Mouse (Mus musculus) lung, embryonic 15.5 days (tissue): ENCODE results near the gene Uba1. TPM values are rescaled to one million over a fixed set of nuclear protein-coding genes. Genes with fewer than 3 reads are reported as not detected.
"Not testable (repeated sequence)": the region's sequence is repeated elsewhere in the genome, so short reads cannot be mapped to it uniquely, and the experiment has no call there.

ENCODE experiments used
- ATAC-seq: fragments of 200-750 bp; cut with Nextera tagmentation; 2 replicates; pipeline ENCODE4 v1.8.0; 2017; ENCODE audit warnings: moderate number of reproducible peaks, borderline replicate concordance; ENCODE audit not compliant: low FRiP score, low TSS enrichment; ENCODE audit errors: extremely low read depth
- H3K27ac ChIP-seq: fragments of 300-500 bp; sonication (generic); 2 replicates; pipeline ENCODE4 v1.5.1; 2015; ENCODE audit warnings: moderate library complexity, mild to moderate bottlenecking, inconsistent platforms
- H3K27me3 ChIP-seq: fragments of 300-500 bp; sonication (generic); 2 replicates; pipeline ENCODE4 v1.6.1; 2015; ENCODE audit warnings: inconsistent platforms
- H3K36me3 ChIP-seq: fragments of 300-500 bp; sonication (generic); 2 replicates; pipeline ENCODE4 v1.6.1; 2015; ENCODE audit warnings: inconsistent platforms
- H3K4me1 ChIP-seq: fragments of 300-500 bp; sonication (generic); 2 replicates; pipeline ENCODE4 v1.6.1; 2015; ENCODE audit warnings: inconsistent platforms
- H3K4me2 ChIP-seq: fragments of 300-500 bp; sonication (generic); 2 replicates; pipeline ENCODE4 v1.6.1; 2015; ENCODE audit warnings: inconsistent platforms, mild to moderate bottlenecking, moderate library complexity
- H3K4me3 ChIP-seq: fragments of 300-500 bp; sonication (generic); 2 replicates; pipeline ENCODE4 v1.5.1; 2015; ENCODE audit warnings: mild to moderate bottlenecking, inconsistent platforms
- H3K9ac ChIP-seq: fragments of 300-500 bp; sonication (generic); 2 replicates; pipeline ENCODE4 v1.6.1; 2015; ENCODE audit warnings: inconsistent platforms
- H3K9me3 ChIP-seq: fragments of 300-500 bp; sonication (generic); 2 replicates; pipeline ENCODE4 v1.6.1; 2016; ENCODE audit warnings: inconsistent platforms
- WGBS: fragments of 180-500 bp; shearing (Covaris S2); methylation state at CpG from one replicate; pipeline ENCODE4 v1.1.7; 2015; 5-methylcytosine and 5-hydroxymethylcytosine counted together
- polyA plus RNA-seq: library from polyadenylated mRNA; unstranded; fragments of >200 nt; fragmentation: Nextera tagmentation; extraction: Ambion mirVana; gene quantifications from 2 replicates; pipeline ENCODE4 v1.2.1, GENCODE M21; 2015

The Uba1 gene
- polyA plus RNA-seq, 1 experiment from 2014 or later: 207 TPM

DNA sequence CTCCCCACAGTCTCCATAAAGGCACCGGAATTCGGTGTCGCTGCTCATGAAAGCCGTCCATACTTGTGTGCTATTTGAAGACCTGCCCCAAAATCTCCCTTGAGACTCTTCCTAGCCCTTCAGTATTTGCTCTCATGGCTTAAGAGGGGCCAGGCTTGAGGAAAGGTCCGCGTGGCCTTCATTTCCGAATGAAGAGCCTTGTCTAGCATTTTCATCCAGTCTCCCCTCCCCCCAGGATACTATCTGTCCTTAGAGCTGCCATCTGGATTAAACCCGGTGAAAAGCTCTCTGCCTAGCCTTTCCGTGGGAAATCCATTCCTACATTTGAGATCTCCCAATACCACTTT is 5.3 kb downstream of the Uba1 start:
- Histone ChIP-seq H3K36me3 (peaks cover 2% of the 10 kb centered on the region; the same call in 1 of the 2 replicates), H3K4me3 (peak overlapping the region; percentile 65), H3K4me1 (no peaks in the 10 kb centered on the region), H3K27ac (peak overlapping the region; percentile 79), H3K9ac (peak overlapping the region; percentile 70), H3K9me3 (no peaks in the 10 kb centered on the region), H3K27me3 (no peaks in the 10 kb centered on the region), H3K4me2 (peak overlapping the region; percentile 57)
- ATAC-seq: no peak
- 9% methylated on average over 9 of the region's 9 CpGs for WGBS

DNA sequence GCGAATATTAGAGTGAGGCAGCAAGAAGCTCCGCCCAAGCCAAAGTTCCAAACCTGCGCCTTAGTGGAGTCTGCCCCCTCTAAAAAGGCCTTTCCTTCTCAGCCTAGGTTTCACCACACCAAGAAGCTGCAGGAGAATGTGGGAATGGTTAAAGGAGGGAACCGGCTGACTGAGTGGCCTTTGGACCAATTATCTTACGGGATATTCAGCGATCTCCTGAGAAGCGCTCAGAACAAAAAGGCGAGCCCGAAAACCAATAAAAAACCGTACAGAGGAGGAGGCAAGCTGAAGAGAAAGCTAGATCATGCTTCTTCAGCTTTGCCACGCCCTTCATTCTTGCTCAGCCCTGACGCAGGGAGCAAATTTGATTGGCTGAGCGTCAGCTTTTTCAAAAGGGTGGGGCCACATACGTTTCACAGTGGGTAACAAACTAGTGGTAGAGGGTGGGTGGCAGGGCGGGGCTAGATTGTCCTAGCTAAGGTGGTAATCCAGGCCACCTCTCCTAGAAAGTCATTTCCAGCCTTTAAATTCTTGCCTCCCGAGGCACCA is 29.5 kb downstream of the Uba1 start, which contains the start of gene Cdk16:
Cdk16 (plus strand) TSS at position 436 of the 549 bp plus-strand sequence.
- peak; percentile 96 for ATAC-seq
- Histone ChIP-seq H3K27ac (peak within 1 kb of the TSS; percentile 98), H3K9ac (peak within 1 kb of the TSS; percentile 89), H3K36me3 (peaks cover 4% of the 10 kb centered on the region), H3K27me3 (no peaks in the 10 kb centered on the region), H3K4me2 (peak within 1 kb of the TSS; percentile 71), H3K4me3 (peak within 1 kb of the TSS; percentile 69), H3K9me3 (no peaks in the 10 kb centered on the region), H3K4me1 (peaks cover 8% of the 10 kb centered on the region; the same call in 1 of the 2 replicates)
- WGBS: 17% methylated on average over 16 of the region's 16 CpGs

DNA sequence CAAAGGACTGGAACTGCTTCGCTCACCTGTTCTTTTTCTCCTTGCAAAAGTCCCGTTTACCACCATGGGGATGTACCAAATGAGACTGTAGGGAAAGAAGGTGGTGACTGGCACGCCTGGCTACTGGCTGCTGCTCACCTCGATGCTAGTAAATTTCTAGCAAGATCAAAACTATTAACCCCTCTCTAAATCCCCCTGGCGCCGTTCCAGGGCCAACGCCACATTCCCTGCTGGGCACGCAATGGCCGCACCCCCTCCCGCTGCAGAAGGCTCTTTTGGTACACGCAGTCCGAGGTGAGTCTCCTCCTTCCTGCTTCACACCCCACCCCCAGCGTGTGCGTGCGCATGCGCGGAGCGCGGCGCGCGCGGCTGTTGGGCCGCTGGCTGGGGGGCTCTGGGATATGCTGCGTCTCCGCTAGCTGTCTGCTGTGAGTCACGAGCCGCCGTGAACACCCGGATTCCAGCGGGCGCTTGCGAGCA is 30.0 kb downstream of the Uba1 start:
- peak overlapping the region; percentile 98 for H3K27ac ChIP-seq
- WGBS: 10% methylated on average over 33 of the region's 33 CpGs
- H3K4me3 ChIP-seq: peak overlapping the region; percentile 69
- peak overlapping the region; percentile 71 for H3K4me2 ChIP-seq
- no peaks in the 10 kb centered on the region for H3K27me3 ChIP-seq
- peak overlapping the region; percentile 89 for H3K9ac ChIP-seq
- no peaks in the 10 kb centered on the region for H3K9me3 ChIP-seq
- peaks cover 8% of the 10 kb centered on the region; the same call in 1 of the 2 replicates for H3K4me1 ChIP-seq
- H3K36me3 ChIP-seq: no peaks in the 10 kb centered on the region
- peak; percentile 89 for ATAC-seq

DNA sequence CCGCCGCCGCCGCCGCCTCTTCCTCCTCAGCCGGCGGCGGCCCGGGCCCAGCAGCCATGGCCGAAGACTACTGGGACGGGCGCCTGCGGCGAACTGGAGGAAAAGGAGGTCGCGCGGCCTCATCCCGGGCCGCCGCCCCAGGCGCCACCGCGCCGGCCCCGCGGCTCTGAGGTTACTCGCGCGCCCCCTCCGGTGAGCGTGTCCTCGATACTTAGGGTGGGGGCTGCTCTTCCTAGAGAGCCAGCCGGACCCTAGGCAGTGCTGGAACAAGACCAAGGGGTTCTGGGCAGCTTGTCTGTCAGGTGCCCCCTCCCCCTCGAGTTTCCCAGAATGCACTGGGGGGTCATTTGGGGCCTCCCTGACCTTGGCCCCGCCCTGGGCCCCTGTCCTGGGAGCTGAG is 30.5 kb downstream of the Uba1 start:
- Histone ChIP-seq H3K4me2 (peak overlapping the region; percentile 71), H3K4me3 (peak overlapping the region; percentile 69), H3K27me3 (no peaks in the 10 kb centered on the region), H3K9ac (peak overlapping the region; percentile 89), H3K9me3 (no peaks in the 10 kb centered on the region), H3K4me1 (peaks cover 8% of the 10 kb centered on the region; the same call in 1 of the 2 replicates), H3K36me3 (peaks cover 2% of the 10 kb centered on the region; the same call in 1 of the 2 replicates), H3K27ac (peak overlapping the region; percentile 98)
- peak; percentile 45; the same call in 1 of the 2 replicates for ATAC-seq
- WGBS: 6% methylated on average over 26 of the region's 35 CpGs

DNA sequence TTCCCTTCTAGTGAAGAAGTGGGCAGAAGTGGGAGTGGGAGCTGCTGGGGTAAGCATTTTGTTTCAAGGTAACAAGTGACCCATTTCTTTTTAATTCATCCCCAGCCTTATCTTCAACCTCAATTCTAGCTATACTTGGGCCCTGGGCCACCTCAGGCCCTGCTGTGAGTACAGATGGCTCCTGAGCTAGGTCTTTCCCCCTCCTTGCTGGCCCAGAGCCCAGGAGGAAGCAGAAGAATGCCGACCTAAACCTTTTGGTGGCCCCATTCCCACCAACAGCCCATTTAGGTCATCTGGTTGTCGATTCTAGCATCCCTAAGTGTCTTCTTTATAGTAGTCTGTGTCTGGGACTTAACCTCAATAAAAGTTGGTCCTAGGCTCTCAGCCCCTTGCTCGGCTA is 33.4 kb downstream of the Uba1 start:
- H3K4me1 ChIP-seq: peaks cover 8% of the 10 kb centered on the region; the same call in 1 of the 2 replicates
- H3K27me3 ChIP-seq: no peaks in the 10 kb centered on the region
- no peak overlapping the region for H3K4me2 ChIP-seq
- no peaks in the 10 kb centered on the region for H3K9me3 ChIP-seq
- WGBS: 58% methylated on average over 3 of the region's 3 CpGs
- H3K9ac ChIP-seq: no peak overlapping the region
- no peak overlapping the region for H3K27ac ChIP-seq
- H3K4me3 ChIP-seq: no peak overlapping the region
- no peak for ATAC-seq
- H3K36me3 ChIP-seq: peaks cover 25% of the 10 kb centered on the region

DNA sequence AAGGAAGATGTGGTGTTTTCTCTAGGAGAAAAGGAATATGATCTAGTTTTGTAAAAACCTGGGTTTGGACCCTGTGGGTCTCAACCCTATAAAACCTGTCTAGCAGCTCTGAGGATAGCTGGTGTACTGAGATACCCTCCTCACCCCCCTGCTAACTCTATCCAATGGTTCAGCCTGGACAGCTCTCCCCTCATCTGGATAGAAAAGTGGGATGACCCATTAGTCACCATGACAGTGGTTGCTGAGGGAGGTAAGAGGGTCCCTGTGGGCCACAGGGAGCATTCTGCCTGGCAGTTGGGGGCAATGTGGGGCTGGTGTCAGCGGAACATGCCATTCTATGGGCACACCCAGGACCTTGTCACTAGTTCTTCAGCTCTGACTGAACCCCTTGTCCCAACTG is 34.5 kb downstream of the Uba1 start:
- peaks cover 31% of the 10 kb centered on the region for H3K36me3 ChIP-seq
- no peak overlapping the region for H3K4me2 ChIP-seq
- H3K27me3 ChIP-seq: no peaks in the 10 kb centered on the region
- no peak overlapping the region for H3K9ac ChIP-seq
- H3K4me3 ChIP-seq: no peak overlapping the region
- H3K4me1 ChIP-seq: peaks cover 8% of the 10 kb centered on the region; the same call in 1 of the 2 replicates
- no peaks in the 10 kb centered on the region for H3K9me3 ChIP-seq
- H3K27ac ChIP-seq: no peak overlapping the region
- WGBS: 70% methylated on average over 1 of the region's 1 CpGs
- ATAC-seq: no peak

DNA sequence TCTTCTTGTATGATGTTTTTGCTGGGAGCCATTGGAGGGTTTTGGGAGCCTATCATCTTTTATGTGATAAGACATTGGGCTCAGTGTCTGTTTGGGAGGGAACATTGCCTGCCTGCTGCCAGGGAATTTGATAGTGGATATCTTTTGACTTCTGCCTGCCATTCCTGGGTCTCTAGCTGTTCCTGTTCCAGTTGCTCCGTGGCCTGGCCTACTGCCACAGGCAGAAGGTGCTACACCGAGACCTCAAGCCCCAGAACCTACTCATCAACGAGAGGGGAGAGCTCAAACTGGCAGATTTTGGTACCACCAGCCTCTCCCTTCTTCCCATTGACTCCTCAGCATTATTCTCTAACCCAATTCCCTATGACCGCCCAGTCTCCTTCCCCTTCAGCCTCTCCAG is 37.7 kb downstream of the Uba1 start:
- Histone ChIP-seq H3K4me3 (no peak overlapping the region), H3K4me2 (no peak overlapping the region), H3K4me1 (no peaks in the 10 kb centered on the region), H3K36me3 (peaks cover 42% of the 10 kb centered on the region), H3K9ac (no peak overlapping the region), H3K27ac (no peak overlapping the region), H3K9me3 (no peaks in the 10 kb centered on the region), H3K27me3 (no peaks in the 10 kb centered on the region)
- 70% methylated on average over 4 of the region's 4 CpGs for WGBS
- ATAC-seq: no peak

DNA sequence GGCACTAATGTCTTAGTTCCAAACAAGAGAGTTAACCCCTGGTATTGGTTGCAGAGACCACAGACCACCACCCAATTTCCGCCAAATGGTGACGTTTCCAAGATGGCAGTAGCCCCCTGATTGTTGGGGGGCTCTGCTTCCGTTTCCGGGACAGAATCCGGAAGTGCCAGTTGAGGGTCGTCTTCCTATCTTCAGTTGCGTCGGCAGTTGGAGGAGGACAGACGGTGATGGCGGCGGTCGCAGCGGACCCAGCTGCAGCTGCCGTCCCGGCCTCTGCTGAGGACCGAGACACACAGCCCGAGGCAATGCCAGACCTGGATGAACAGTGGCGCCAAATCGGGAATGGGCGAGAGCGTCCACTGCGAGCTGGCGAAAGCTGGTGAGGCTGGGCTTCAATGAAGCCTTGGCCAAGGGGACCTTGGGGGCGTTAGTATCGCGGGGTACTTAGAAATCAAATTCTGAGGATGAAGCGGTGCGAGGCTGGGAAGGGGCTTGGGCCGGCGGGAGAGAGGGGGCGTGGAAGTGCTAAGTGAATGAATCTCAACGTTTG is 45.7 kb downstream of the Uba1 start, which contains the start of gene Usp11:
Usp11 (plus strand) TSS at position 166 of the 550 bp plus-strand sequence.
- peak within 1 kb of the TSS; percentile 55 for H3K9ac ChIP-seq
- 21% methylated on average over 30 of the region's 32 CpGs for WGBS
- no peaks in the 10 kb centered on the region for H3K9me3 ChIP-seq
- peaks cover 6% of the 10 kb centered on the region; the same call in 1 of the 2 replicates for H3K36me3 ChIP-seq
- peak within 1 kb of the TSS; percentile 53 for H3K4me2 ChIP-seq
- H3K4me3 ChIP-seq: peak within 1 kb of the TSS; percentile 57
- H3K27ac ChIP-seq: peak within 1 kb of the TSS; percentile 97
- H3K4me1 ChIP-seq: no peaks in the 10 kb centered on the region
- H3K27me3 ChIP-seq: no peaks in the 10 kb centered on the region
- ATAC-seq: peak; percentile 62; the same call in 1 of the 2 replicates

DNA sequence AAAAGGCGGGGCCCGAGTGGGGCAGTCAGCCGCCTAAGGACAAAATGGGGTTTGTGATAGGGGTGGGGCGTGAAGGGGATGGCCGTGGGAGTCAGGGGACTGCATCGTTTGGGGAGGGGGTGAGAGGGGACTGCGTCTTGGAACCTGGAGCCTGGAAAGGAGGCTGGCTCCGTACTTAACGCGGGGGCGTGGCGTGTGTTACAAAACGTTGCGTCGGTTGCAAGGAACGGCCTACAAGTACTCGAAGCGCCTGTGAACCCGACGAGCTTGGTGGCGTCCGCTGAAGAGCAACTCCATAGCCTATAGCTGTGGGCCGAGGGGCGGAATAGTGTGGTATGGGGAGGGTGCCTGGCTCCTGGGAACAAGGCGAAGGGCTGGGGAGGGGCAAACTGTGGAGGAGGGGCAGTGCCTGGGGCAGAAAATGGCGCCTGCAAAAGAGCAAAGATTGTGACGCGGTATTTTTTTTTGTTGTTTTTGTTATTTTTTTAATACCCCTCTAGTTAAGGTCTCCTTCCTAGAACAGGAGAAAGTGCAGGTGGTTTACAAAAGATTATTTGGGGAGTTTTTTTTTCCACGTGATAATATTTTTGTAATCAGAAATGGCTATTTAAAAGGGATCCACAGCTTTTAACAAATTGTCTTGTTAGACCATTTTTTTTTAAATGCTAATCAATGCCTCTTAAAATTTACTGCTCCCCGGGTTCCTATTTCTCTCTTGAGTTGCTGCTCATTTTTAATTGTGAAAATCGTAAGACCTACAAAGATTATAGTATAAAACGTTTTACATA is 46.4 kb downstream of the Uba1 start:
- Histone ChIP-seq H3K4me1 (no peaks in the 10 kb centered on the region), H3K4me3 (peak overlapping the region; percentile 57), H3K9ac (peak overlapping the region; percentile 55), H3K36me3 (peaks cover under 1% of the 10 kb centered on the region; the same call in 1 of the 2 replicates), H3K9me3 (no peaks in the 10 kb centered on the region), H3K27me3 (no peaks in the 10 kb centered on the region), H3K27ac (peak overlapping the region; percentile 97), H3K4me2 (peak overlapping the region; percentile 53)
- ATAC-seq: peak; percentile 99
- 9% methylated on average over 29 of the region's 32 CpGs for WGBS

DNA sequence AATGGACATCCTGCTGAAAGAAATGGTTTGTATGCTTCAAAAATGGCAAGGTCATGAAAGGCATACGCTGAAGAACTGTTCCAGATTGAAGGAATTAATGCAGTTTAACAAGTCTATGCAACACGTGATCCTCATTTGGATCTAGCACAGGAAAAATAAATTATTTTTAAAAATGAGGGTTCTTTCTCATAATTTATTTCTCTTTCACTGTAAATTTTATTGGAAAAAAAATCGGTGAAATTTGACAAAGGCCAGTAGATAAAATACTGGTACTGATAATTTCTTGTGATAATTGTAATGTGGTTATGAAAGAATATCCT is 46.9 kb downstream of the Uba1 start:
- Histone ChIP-seq H3K27ac (no peak overlapping the region), H3K9ac (peak overlapping the region; percentile 27; the same call in 1 of the 2 replicates)
- ATAC-seq: no peak

DNA sequence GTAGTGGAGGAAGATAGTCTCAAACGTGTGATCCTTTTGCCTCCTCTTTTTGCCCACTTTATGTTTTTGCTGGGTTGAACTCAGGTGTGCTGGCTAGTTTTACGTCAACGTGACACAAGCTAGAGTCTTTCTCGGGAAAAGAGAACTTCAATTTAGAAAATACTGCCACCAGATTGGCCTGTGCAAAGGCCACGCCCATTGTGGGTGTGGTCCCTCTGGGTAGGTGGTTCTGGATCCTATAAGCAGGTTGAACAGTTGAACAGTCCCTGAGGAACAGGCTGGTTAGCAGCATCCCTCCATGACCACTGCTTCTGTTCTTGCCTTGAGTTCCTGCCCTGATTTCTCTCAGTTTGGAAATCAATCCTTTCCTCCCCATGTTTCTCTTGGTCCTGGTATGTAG is 70.6 kb downstream of the Uba1 start:
- Histone ChIP-seq H3K9me3 (no peaks in the 10 kb centered on the region), H3K4me1 (no peaks in the 10 kb centered on the region), H3K36me3 (no peaks in the 10 kb centered on the region), H3K27ac (no peak overlapping the region), H3K4me2 (no peak overlapping the region), H3K9ac (no peak overlapping the region), H3K4me3 (no peak overlapping the region), H3K27me3 (no peaks in the 10 kb centered on the region)
- ATAC-seq: no peak
- WGBS: 75% methylated on average over 5 of the region's 5 CpGs

More for the DNA sequence above, 46.9 kb downstream of the Uba1 start:
- H3K4me3 ChIP-seq: peak overlapping the region; percentile 57
- peak overlapping the region; percentile 53 for H3K4me2 ChIP-seq
- no peaks in the 10 kb centered on the region for H3K4me1 ChIP-seq
- H3K9me3 ChIP-seq: no peaks in the 10 kb centered on the region
- no peaks in the 10 kb centered on the region; the same call in 1 of the 2 replicates for H3K36me3 ChIP-seq
- no peaks in the 10 kb centered on the region for H3K27me3 ChIP-seq
- 18% methylated on average over 3 of the region's 3 CpGs for WGBS

DNA sequence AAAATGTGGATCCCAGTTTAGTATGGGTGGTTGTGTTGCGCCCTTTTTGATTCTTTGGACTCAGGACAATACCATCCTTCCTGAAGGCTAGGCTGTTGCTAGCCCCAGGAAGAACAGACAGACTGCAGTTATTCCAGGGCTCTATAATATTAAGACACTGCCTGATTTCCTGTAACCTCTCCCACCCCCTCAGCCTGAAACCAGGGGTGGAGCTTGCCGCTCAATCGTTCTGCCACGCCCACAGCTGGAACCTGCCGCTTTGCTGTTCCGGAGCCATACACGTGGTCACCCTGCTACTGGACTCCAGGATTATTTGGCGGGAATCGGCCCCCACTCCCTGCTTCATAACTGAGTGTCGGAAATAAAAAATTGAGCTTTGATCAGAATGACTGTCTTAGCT is 71.9 kb downstream of the Uba1 start:
- not testable (repeated sequence) for H3K9ac ChIP-seq, H3K27me3 ChIP-seq, H3K27ac ChIP-seq, H3K36me3 ChIP-seq, H3K4me3 ChIP-seq, H3K9me3 ChIP-seq, ATAC-seq, H3K4me1 ChIP-seq
- 36% methylated on average over 10 of the region's 10 CpGs for WGBS
- H3K4me2 ChIP-seq: peak overlapping the region; percentile 33; the same call in 1 of the 2 replicates
